Mouse (Mus musculus) liver, adult 2 months (tissue): ENCODE data around the gene Myh7.

Experiments used
- CTCF ChIP-seq: fragments of 200-500 bp; IDR thresholded peaks from 2 replicates; pipeline ENCODE4 v1.5.1; 2011; ENCODE audit warnings: low read depth, low read length, control low read depth
- POLR2A ChIP-seq: fragments of 200-500 bp; IDR thresholded peaks from 2 replicates; pipeline ENCODE4 v1.6.1; 2011; ENCODE audit warnings: low read length, control low read depth; ENCODE audit not compliant: insufficient read depth; ENCODE audit errors: extremely low read depth

DNA sequence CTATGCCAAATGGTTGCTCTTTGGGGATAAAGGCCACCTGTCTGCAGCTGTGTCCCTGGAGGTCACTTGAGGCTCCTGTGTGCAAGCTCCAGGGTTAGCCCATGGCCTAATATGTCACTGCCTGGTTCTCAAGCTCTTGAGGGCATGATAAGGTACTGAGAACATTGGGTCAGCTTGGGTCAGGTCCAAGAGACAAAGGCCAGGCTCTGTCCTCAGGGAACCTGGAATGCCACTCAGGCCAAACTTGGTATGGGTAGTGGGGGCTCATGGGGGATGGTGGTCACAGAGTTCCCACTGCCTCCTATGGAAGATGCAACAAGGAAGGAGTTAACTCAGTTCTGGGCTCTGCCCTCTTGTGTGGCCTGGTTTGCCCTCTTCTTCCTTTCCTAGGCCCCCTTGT, 26.1 kb downstream of the Myh7 start:
- TF ChIP-seq POLR2A (no peak), CTCF (no peak)
